Mouse (Mus musculus) lung, embryonic 14.5 days (tissue): Measurements from ENCODE around the gene Lama5. TPM values are rescaled to one million over a fixed set of nuclear protein-coding genes. Genes with fewer than 3 reads are reported as not detected.
A peak's percentile ranks its signal among the peaks of the same experiment; 100 is the strongest.

Experiments used
- ATAC-seq: fragments of 200-750 bp; cut with Nextera tagmentation; 2 replicates; pipeline ENCODE4 v1.8.0; 2017; ENCODE audit warnings: mild to moderate bottlenecking, moderate TSS enrichment, moderate library complexity; ENCODE audit not compliant: insufficient read depth
- DNase-seq: peaks from one replicate; pipeline ENCODE4 v3.0.0-alpha.2; 2015
- H3K27ac ChIP-seq: fragments of 300-500 bp; sonication (generic); 2 replicates; pipeline ENCODE4 v1.5.1; 2014; ENCODE audit warnings: low read depth, mild to moderate bottlenecking, moderate library complexity
- H3K27me3 ChIP-seq: fragments of 300-500 bp; sonication (generic); 2 replicates; pipeline ENCODE4 v1.6.1; 2014; ENCODE audit warnings: low read length, control low read depth; ENCODE audit not compliant: insufficient read depth
- H3K36me3 ChIP-seq: fragments of 300-500 bp; sonication (generic); 2 replicates; pipeline ENCODE4 v1.6.1; 2014; ENCODE audit warnings: control low read depth; ENCODE audit not compliant: insufficient read depth
- H3K4me1 ChIP-seq: fragments of 300-500 bp; sonication (generic); 2 replicates; pipeline ENCODE4 v1.6.1; 2014; ENCODE audit warnings: antibody characterized with exemption, control low read depth; ENCODE audit not compliant: insufficient read depth
- H3K4me2 ChIP-seq: fragments of 300-500 bp; sonication (generic); 2 replicates; pipeline ENCODE4 v1.6.1; 2014; ENCODE audit warnings: mild to moderate bottlenecking
- H3K4me3 ChIP-seq: fragments of 300-500 bp; sonication (generic); 2 replicates; pipeline ENCODE4 v1.5.1; 2014; ENCODE audit warnings: low read depth, low read length
- H3K9ac ChIP-seq: fragments of 300-500 bp; sonication (generic); 2 replicates; pipeline ENCODE4 v1.6.1; 2014
- H3K9me3 ChIP-seq: fragments of 300-500 bp; sonication (generic); 2 replicates; pipeline ENCODE4 v1.6.1; 2016; ENCODE audit warnings: low read depth, low read length, control low read depth
- CTCF ChIP-seq: IDR thresholded peaks from 2 replicates; pipeline ENCODE4 v1.5.1; 2016; ENCODE audit warnings: antibody characterized with exemption, low read depth
- WGBS: fragments of 180-500 bp; shearing (Covaris S2); extraction: QIAGEN DNeasy Blood & Tissue Kit; methylation state at CpG from one replicate; pipeline ENCODE4 v1.1.7; 2014; 5-methylcytosine and 5-hydroxymethylcytosine counted together
- polyA plus RNA-seq: library from polyadenylated mRNA; unstranded; fragments of >200 nt; fragmentation: Nextera tagmentation; extraction: Ambion mirVana; gene quantifications from 2 replicates; pipeline ENCODE4 v1.2.1, GENCODE M21; 2014

Lama5 gene
- polyA plus RNA-seq: 95.0 and 95.1 TPM in 2 replicates

- H3K27me3 ChIP-seq: peaks cover 25% of the 10 kb centered on the region
- H3K4me2 ChIP-seq: peak within 1 kb of the TSS; percentile 92
- H3K9ac ChIP-seq: peak within 1 kb of the TSS; percentile 70
- H3K27ac ChIP-seq: peak within 1 kb of the TSS; percentile 78
- WGBS: under 1% methylated on average over 37 of the region's 37 CpGs
- no peaks in the 10 kb centered on the region for H3K36me3 ChIP-seq
- H3K4me1 ChIP-seq: peaks cover 42% of the 10 kb centered on the region
- no peak for TF ChIP-seq CTCF
- DNase-seq (peak; percentile 84), ATAC-seq (peak; percentile 73)
- no peaks in the 10 kb centered on the region for H3K9me3 ChIP-seq
- peak within 1 kb of the TSS; percentile 67 for H3K4me3 ChIP-seq
These were observed at the start of gene Lama5 for GRCm38 (mm10) chr2:180225762-180226378. Lama5 (minus strand) TSS chr2:180225859.

DNA sequence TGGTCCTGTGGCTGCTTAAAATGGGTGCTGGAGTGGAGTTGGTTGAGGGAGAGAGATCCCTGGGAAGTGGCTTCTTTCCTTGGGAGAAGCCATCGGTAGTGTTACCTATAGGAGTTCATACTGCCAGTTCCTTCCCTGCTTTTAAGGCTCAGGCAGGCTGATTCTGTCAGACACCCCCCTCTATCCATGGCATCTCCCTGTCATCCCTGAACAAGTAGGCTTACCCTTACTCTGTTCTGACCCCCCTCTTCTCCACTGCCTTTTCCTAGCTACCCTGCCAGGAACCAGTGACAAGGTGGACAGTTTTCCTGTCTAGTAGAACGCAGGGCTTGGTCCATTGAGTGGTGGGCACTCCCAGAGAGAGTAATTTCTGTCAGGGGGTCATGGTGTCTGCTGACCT is 48.9 kb upstream of the Lama5 start:
- H3K4me1 ChIP-seq: peaks cover 22% of the 10 kb centered on the region
- TF ChIP-seq CTCF: no peak
- H3K27ac ChIP-seq: no peak overlapping the region
- H3K27me3 ChIP-seq: no peaks in the 10 kb centered on the region
- no peak overlapping the region for H3K4me2 ChIP-seq
- H3K9me3 ChIP-seq: no peaks in the 10 kb centered on the region
- no peak overlapping the region for H3K9ac ChIP-seq
- H3K36me3 ChIP-seq: peaks cover 10% of the 10 kb centered on the region
- no peak for DNase-seq
- no peak for ATAC-seq
- 94% methylated on average over 2 of the region's 2 CpGs for WGBS
- H3K4me3 ChIP-seq: no peak overlapping the region

DNA sequence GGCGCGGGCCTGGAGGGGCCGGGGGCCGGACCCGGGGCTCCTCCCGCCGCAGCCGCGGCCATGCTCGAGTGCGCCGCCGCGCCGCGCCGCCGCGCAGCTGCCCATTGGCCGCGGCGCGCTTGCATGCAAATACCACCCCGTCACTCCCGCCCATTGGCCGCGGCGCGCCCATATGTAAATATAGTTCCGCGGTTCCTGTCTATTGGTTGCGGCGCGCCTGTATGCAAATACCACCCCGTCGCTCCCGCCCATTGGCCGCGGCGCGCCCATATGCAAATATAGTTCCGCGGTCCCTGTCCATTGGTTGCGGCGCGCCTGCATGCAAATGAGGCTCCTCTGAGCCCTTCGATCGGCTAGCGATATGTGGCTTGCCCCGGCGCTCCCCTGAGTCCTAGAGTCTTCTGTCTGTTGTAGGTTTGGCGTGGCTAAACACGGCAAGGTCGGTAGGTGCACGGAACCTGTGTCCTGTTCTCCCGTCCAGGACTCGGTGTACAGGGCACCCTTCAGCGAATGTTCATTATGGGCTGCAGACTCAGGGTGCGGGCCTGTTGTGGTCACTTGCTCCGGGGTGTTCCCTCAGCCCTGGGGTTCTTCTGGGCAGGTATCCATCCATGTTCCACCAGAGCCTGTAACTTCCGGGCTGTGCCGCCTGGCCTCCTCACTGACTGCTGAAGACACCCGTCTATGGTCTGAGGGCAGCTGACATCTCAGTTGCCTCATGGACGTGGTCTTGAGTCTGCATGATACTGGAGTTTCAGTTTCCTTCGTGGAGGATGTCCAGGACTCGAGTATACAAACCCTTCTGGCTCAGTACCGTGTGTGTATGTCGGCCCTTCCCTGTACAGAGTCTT is 48.0 kb upstream of the Lama5 start, which contains the start of gene Cables2:
TSS of gene Cables2 (minus strand) at position 103 of the 851 bp plus-strand sequence.
- WGBS: 5% methylated on average over 68 of the region's 68 CpGs
- H3K4me1 ChIP-seq: peaks cover 22% of the 10 kb centered on the region

DNA sequence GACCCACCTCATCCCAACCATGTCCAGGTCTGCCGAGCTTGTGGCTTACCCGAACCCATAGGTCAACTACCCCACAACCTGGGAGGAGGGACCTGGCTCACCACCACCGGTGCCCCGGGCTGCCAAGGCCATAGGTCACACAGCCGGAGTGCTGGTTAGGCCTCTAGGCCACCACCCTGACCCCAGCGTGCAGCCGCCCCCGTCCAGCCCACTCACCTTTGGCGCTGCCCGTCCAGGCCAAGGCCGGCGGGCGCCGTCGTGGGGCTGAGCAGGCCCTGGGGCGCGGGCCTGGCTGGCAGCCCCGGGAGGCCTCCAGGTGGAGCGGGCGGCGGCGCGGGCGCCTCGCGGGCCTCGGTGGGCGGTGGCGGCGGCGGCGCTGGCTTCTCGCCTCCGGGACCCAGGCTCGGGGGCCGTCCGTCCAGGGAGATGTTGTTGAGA is 47.2 kb upstream of the Lama5 start:
- DNase-seq (no peak), ATAC-seq (peak; percentile 18)
- under 1% methylated on average over 22 of the region's 37 CpGs for WGBS
- Histone ChIP-seq H3K4me2 (peak overlapping the region; percentile 96), H3K27me3 (no peaks in the 10 kb centered on the region), H3K27ac (peak overlapping the region; percentile 72), H3K9ac (peak overlapping the region; percentile 87), H3K9me3 (no peaks in the 10 kb centered on the region), H3K4me1 (peaks cover 18% of the 10 kb centered on the region), H3K36me3 (peaks cover 22% of the 10 kb centered on the region), H3K4me3 (peak overlapping the region; percentile 85)
- no peak for TF ChIP-seq CTCF

More for the DNA sequence above, 48.0 kb upstream of the Lama5 start, which contains the start of gene Cables2:
- DNase-seq (peak; percentile 99), ATAC-seq (peak; percentile 89)
- H3K27me3 ChIP-seq: no peaks in the 10 kb centered on the region
- H3K27ac ChIP-seq: peak within 1 kb of the TSS; percentile 72
- no peaks in the 10 kb centered on the region for H3K9me3 ChIP-seq
- no peak for TF ChIP-seq CTCF
- peak within 1 kb of the TSS; percentile 96 for H3K4me2 ChIP-seq
- H3K36me3 ChIP-seq: peaks cover 17% of the 10 kb centered on the region
- peak within 1 kb of the TSS; percentile 87 for H3K9ac ChIP-seq
- H3K4me3 ChIP-seq: peak within 1 kb of the TSS; percentile 85

DNA sequence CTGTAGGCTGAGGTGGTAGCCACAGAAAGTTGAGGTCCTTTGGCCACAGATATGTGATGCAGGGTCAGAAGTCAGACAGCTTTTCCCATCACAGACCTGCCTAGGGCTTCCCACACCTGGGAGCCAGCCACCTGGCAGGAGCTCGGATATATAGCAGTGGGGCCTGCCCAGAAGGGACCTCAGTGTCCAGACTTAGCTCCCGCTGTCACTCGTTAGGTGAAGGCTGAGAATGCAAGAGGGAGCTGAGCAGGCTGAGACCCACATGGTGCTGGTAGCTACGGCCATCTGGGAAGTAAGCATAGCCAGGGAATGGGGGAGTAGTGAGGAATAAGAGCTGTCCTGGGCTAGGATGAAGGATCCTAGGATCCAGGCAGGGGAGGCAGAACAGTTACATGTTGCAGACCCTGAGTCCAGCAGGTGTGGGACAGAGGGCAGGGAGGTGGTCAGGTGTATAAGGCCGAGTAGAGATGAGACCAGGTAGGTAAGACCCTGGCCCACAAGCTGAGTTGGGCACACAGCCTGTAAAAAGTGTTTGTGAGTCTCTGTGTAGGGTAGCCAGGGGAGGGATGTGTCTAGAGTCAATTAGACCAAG is 46.2 kb upstream of the Lama5 start:
- H3K4me1 ChIP-seq: peaks cover 12% of the 10 kb centered on the region
- no peak overlapping the region for H3K27ac ChIP-seq
- H3K9ac ChIP-seq: peak overlapping the region; percentile 87
- ATAC-seq: no peak
- no peaks in the 10 kb centered on the region for H3K9me3 ChIP-seq
- WGBS: 64% methylated on average over 5 of the region's 5 CpGs
- H3K4me2 ChIP-seq: peak overlapping the region; percentile 96
- no peak for TF ChIP-seq CTCF
- DNase-seq: peak; percentile 0
- no peaks in the 10 kb centered on the region for H3K27me3 ChIP-seq
- peaks cover 25% of the 10 kb centered on the region for H3K36me3 ChIP-seq
- peak overlapping the region; percentile 85 for H3K4me3 ChIP-seq

DNA sequence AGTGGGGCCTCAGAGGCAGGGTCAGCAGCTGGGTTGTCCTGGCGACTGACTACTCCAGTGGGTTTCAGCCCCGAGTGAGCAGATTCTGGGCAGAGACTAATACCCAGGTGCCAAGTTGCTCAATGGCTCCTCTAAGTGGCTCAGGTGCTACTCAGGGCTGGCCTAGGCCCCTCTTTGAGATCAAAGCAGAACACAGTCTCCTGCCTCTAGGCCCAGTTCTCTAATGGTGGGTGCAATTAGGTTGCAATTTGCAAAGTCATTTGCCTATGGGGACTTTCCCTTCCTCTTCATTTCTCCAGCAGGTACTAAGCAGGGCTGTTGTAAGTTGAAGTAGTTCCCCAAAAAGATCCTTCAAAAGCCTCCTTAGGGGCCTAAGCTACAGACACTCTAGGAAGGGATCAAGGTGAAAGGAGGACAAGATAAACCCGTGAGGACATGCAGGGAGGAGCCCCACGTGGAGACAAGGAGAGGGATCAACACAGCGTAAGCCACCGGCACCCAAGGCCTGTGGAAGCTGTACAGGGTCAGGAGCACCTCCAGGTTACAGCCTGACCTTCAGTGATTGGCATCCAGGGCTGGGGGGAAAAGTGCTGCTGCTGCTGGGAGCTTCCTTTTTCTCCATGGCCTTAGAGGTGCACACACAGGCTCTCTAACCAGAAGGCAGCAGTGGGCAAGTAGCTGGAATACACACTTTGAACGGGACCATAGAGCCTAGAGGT is 45.0 kb upstream of the Lama5 start:
- DNase-seq (no peak), ATAC-seq (no peak)
- Histone ChIP-seq H3K9ac (no peak overlapping the region; the same call in 1 of the 2 replicates), H3K27ac (no peak overlapping the region), H3K27me3 (no peaks in the 10 kb centered on the region), H3K4me3 (no peak overlapping the region), H3K36me3 (peaks cover 34% of the 10 kb centered on the region), H3K4me2 (no peak overlapping the region), H3K4me1 (peaks cover 2% of the 10 kb centered on the region; the same call in 1 of the 2 replicates), H3K9me3 (no peaks in the 10 kb centered on the region)
- no peak for TF ChIP-seq CTCF
- 59% methylated on average over 7 of the region's 7 CpGs for WGBS
